Mouse (Mus musculus): ENCODE data around the gene Krt1. TPM values are rescaled to one million over a fixed set of nuclear protein-coding genes. Genes with fewer than 3 reads are reported as not detected.

Krt1 gene
- total RNA-seq, 2 experiments from 2014 or later, result 3.5 to 4.1 TPM

DNA sequence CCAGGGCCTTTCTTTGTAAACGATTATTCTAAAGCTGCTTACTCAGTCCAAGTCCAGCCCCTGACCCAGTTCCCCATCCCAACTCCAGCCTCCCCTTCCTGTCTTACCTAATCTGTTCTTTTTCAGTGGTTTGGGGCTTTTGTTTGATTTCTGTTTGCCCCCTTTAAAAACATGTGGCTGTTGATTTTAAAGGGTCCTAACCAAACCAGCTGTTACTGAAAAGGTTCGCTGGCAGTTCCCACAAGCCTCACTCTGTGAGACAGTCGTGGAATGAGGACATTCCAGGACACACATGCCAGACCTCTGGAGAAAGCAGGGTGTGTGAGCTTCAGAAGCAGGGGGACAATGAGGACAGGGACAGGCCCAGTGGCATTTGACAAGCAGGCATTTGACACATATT lies 28.8 kb downstream of the Krt1 start:
- no peak for DNase-seq (ENCODE audit: extremely low spot score in 1 of 2, low spot score in 1 of 2)

- peak in 1 of 2 experiments; percentile 16 for DNase-seq (ENCODE audit: extremely low spot score in 1 of 2, low spot score in 1 of 2)
Observed at GRCm38 (mm10) chr15:101817875-101818274, 32.7 kb downstream of the Krt1 start, which contains the start of gene Krt2. TSS of gene Krt2 (minus strand) at chr15:101818169.

DNA sequence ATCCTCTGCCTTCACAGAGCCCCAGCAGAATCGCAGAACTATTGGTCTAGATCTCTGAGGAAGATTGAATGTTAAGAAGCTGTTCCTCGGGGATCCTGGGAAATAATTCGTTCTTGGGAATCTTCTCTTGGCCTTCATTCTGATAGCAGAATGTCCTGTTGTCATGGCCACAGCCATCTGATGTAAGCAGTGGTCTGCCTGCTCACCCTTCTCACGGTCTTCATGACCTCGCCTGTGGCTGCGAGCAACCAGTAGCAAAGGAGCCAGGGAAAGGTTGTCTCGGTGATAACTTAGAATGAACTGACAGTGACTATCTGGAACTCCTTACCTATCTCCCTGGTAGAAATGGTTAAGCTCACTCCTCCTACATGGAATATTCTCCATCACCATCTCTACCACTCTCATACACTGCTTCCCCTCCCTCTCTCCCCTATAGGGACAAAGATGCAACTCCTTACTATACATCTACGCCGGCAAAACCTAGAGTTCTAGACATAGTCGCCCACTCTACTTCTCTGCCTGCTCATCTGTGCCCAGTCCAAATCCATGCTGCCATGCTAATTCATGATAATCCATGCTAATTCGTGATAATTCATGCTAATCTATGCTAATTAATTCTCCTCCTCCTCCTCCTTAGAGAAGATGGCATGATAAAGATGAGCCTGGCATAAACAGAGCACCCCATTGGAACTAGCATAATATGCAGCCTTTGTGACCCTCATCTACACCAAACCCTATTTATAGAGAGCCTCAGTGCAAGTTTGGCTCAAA lies 47.4 kb downstream of the Krt1 start:
- DNase-seq (ENCODE audit: extremely low spot score in 1 of 2, low spot score in 1 of 2), result no peak

DNA sequence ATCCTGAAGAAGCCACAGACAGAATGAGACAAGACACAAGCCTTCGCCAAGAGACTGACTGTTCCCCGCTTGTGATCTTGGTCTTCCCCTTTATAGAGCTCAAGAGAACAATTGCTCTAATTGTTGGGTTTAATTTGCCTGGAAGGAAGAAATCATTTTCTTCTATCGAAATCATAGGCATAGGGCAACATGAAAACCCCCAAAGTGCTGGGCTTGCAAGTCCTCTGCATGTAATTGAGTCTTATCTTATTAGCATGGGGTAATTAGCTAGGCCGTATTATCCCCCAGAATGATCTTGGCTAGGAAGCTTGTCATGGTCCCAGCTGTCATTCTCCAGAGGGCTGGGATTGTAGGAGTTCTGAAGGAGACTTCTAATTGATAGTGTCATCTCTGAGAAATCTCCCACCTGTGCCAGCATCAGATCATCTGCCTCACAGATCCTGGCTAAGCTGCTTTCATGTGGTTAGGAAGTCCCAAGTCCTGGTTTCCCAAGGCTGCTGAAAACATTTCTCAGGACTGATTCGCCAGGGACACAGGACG lies 48.2 kb downstream of the Krt1 start, which contains the start of gene Krt73:
TSS of gene Krt73 (minus strand) at position 51 of the 540 bp plus-strand sequence.
- DNase-seq (ENCODE audit: extremely low spot score in 1 of 2, low spot score in 1 of 2), result no peak

Small RNA genes lying within 50 kb of the gene (microRNA-seq; reads per million reads assigned to microRNA genes)
- 0 reads per million in 2 experiments for gene Gm44356

Other genes starting within 250 kb of the Krt1 start
- gene Gm5414, start 222.6 kb downstream of the Krt1 start, total RNA-seq (2021), result not detected
- not detected for gene Gm5478, start 203.4 kb downstream of the Krt1 start, total RNA-seq (2021)
- gene Krt6b, start 170.5 kb downstream of the Krt1 start, total RNA-seq (2021), result not detected
- gene Krt6a, start 156.5 kb downstream of the Krt1 start, total RNA-seq (2021), result not detected
- gene Krt5, start 137.9 kb downstream of the Krt1 start, total RNA-seq (2021), result under 1 TPM; 0.33 to 0.52 TPM
- gene Krt71, start 107.7 kb downstream of the Krt1 start, total RNA-seq (2021), result not detected
- gene Krt72, start 64.3 kb downstream of the Krt1 start, total RNA-seq (2021), result not detected
- gene Krt73, start 48.4 kb downstream of the Krt1 start, total RNA-seq (2021), result 1 to 10 TPM; 7.3 to 9.0 TPM
- gene Krt2, start 32.6 kb downstream of the Krt1 start, total RNA-seq (2021), result 1 to 10 TPM; 5.2 to 5.4 TPM
- 10 to 100 TPM in 1 of 2 experiments, 1 to 10 TPM in 1; 9.4 to 11.3 TPM for gene Krt77, start 18.9 kb upstream of the Krt1 start, total RNA-seq (2021)
- gene Krt76, start 42.1 kb upstream of the Krt1 start, total RNA-seq (2021), result not detected
- gene Krt4, start 73.9 kb upstream of the Krt1 start, total RNA-seq (2021), result not detected
- under 1 TPM; 0.28 to 0.32 TPM for gene Krt79, start 89.5 kb upstream of the Krt1 start, total RNA-seq (2021)
- gene Krt78, start 103.5 kb upstream of the Krt1 start, total RNA-seq (2021), result not detected
- gene Krt8, start 153.7 kb upstream of the Krt1 start, total RNA-seq (2021), result under 1 TPM in 1 of 2 experiments, not detected in 1; 0.19 TPM
- gene Krt18, start 177.4 kb upstream of the Krt1 start, total RNA-seq (2021), result under 1 TPM; 0.17 to 0.26 TPM
- gene Eif4b, start 223.0 kb upstream of the Krt1 start, total RNA-seq (2021), result 100 to 1,000 TPM; 182 to 188 TPM
- gene Tns2, start 249.6 kb upstream of the Krt1 start, total RNA-seq (2021), result 10 to 100 TPM; 13.3 to 15.0 TPM

Measured in layer of hippocampus, postnatal 25 days (tissue).